Mouse (Mus musculus) liver, embryonic 11.5 days (tissue): ENCODE measurements at regions not wholly inside any gene's neighbourhood (a gene's known extent, or its start where the extent isn't known, plus 50 kb on each side); places are given as distances from the start of the nearest gene placed in this dataset.

Source experiments
- ATAC-seq: fragments of 200-750 bp; cut with Nextera tagmentation; replicated peaks from 2 replicates; pipeline ENCODE4 v1.8.0; 2017; ENCODE audit warnings: moderate number of reproducible peaks, mild to moderate bottlenecking, moderate TSS enrichment, moderate library complexity; ENCODE audit not compliant: low FRiP score
- DNase-seq: peaks from one replicate; pipeline ENCODE4 v3.0.0-alpha.2; 2017; ENCODE audit warnings: low spot score
- H3K27ac ChIP-seq: fragments of 300-500 bp; sonication (generic); 2 replicates; pipeline ENCODE4 v1.5.1; 2014; ENCODE audit warnings: mild to moderate bottlenecking, low read depth, low read length, control low read depth
- H3K27me3 ChIP-seq: fragments of 300-500 bp; sonication (generic); replicated peaks from 2 replicates; pipeline ENCODE4 v1.6.1; 2014; ENCODE audit warnings: low read length, mixed read lengths; ENCODE audit not compliant: control insufficient read depth, insufficient read depth
- H3K36me3 ChIP-seq: fragments of 300-500 bp; sonication (generic); 2 replicates; pipeline ENCODE4 v1.6.1; 2014; ENCODE audit warnings: mild to moderate bottlenecking, low read length, moderate library complexity, mixed read lengths; ENCODE audit not compliant: control insufficient read depth, insufficient read depth
- H3K4me1 ChIP-seq: fragments of 300-500 bp; sonication (generic); replicated peaks from 2 replicates; pipeline ENCODE4 v1.6.1; 2014; ENCODE audit warnings: low read length, mixed read lengths; ENCODE audit not compliant: control insufficient read depth, insufficient read depth
- H3K4me2 ChIP-seq: fragments of 300-500 bp; sonication (generic); 2 replicates; pipeline ENCODE4 v1.6.1; 2014; ENCODE audit warnings: mild to moderate bottlenecking, control low read depth, moderate library complexity
- H3K4me3 ChIP-seq: fragments of 300-500 bp; sonication (generic); 2 replicates; pipeline ENCODE4 v1.5.1; 2014; ENCODE audit warnings: low read depth, low read length, control low read depth
- H3K9ac ChIP-seq: fragments of 300-500 bp; sonication (generic); 2 replicates; pipeline ENCODE4 v1.6.1; 2014; ENCODE audit warnings: low read depth, low read length, control low read depth
- H3K9me3 ChIP-seq: fragments of 300-500 bp; sonication (generic); 2 replicates; pipeline ENCODE4 v1.6.1; 2016; ENCODE audit warnings: low read length, inconsistent platforms, mixed read lengths; ENCODE audit not compliant: control insufficient read depth
- WGBS: fragments of 180-500 bp; shearing (Covaris S2); extraction: QIAGEN DNeasy Blood & Tissue Kit; methylation state at CpG from one replicate; pipeline ENCODE4 v1.1.7; 2014; 5-methylcytosine and 5-hydroxymethylcytosine counted together

GRCm38 (mm10) chr6:143437367-143438271 is 270.6 kb downstream of the Etnk1 start:
- Histone ChIP-seq H3K4me2 (no peak overlapping the region), H3K4me3 (no peak overlapping the region), H3K9me3 (no peaks in the 10 kb centered on the region), H3K27ac (no peak overlapping the region), H3K27me3 (no peaks in the 10 kb centered on the region), H3K36me3 (no peaks in the 10 kb centered on the region), H3K9ac (no peak overlapping the region), H3K4me1 (no peaks in the 10 kb centered on the region)
- DNase-seq (no peak), ATAC-seq (no peak)
- WGBS: 79% methylated on average over 32 of the region's 32 CpGs

GRCm38 (mm10) chr6:143438272-143438591 is 271.2 kb downstream of the Etnk1 start:
- no peak overlapping the region for H3K27ac ChIP-seq
- H3K9ac ChIP-seq: no peak overlapping the region
- H3K4me3 ChIP-seq: no peak overlapping the region
- H3K27me3 ChIP-seq: no peaks in the 10 kb centered on the region
- DNase-seq: no peak
- H3K4me1 ChIP-seq: no peaks in the 10 kb centered on the region
- no peaks in the 10 kb centered on the region for H3K36me3 ChIP-seq
- no peaks in the 10 kb centered on the region for H3K9me3 ChIP-seq
- H3K4me2 ChIP-seq: no peak overlapping the region
- no peak for ATAC-seq
- 76% methylated on average over 5 of the region's 5 CpGs for WGBS

- H3K4me2 ChIP-seq: no peak overlapping the region
- H3K4me3 ChIP-seq: no peak overlapping the region
- ATAC-seq (no peak), DNase-seq (no peak)
- H3K27me3 ChIP-seq: no peaks in the 10 kb centered on the region
- no peak overlapping the region for H3K9ac ChIP-seq
- no peak overlapping the region for H3K27ac ChIP-seq
- no peaks in the 10 kb centered on the region for H3K36me3 ChIP-seq
- no peaks in the 10 kb centered on the region for H3K9me3 ChIP-seq
- WGBS: 87% methylated on average over 10 of the region's 10 CpGs
- no peaks in the 10 kb centered on the region for H3K4me1 ChIP-seq
Observed at GRCm38 (mm10) chr6:143439484-143439883, 272.5 kb downstream of the Etnk1 start.

GRCm38 (mm10) chr6:143440237-143440950 is 273.4 kb downstream of the Etnk1 start:
- Histone ChIP-seq H3K4me2 (no peak overlapping the region), H3K36me3 (no peaks in the 10 kb centered on the region), H3K4me1 (no peaks in the 10 kb centered on the region), H3K27ac (no peak overlapping the region), H3K4me3 (no peak overlapping the region), H3K9ac (no peak overlapping the region), H3K9me3 (no peaks in the 10 kb centered on the region), H3K27me3 (no peaks in the 10 kb centered on the region)
- 77% methylated on average over 15 of the region's 15 CpGs for WGBS
- DNase-seq: no peak
- ATAC-seq: no peak

GRCm38 (mm10) chr6:143442361-143442760 is 275.3 kb downstream of the Etnk1 start:
- H3K4me1 ChIP-seq: no peaks in the 10 kb centered on the region
- H3K36me3 ChIP-seq: no peaks in the 10 kb centered on the region
- H3K4me3 ChIP-seq: no peak overlapping the region
- no peak overlapping the region for H3K27ac ChIP-seq
- no peaks in the 10 kb centered on the region for H3K27me3 ChIP-seq
- no peaks in the 10 kb centered on the region for H3K9me3 ChIP-seq
- 73% methylated on average over 8 of the region's 8 CpGs for WGBS
- no peak overlapping the region for H3K9ac ChIP-seq
- no peak for ATAC-seq
- no peak overlapping the region for H3K4me2 ChIP-seq
- DNase-seq: no peak

GRCm38 (mm10) chr6:143443446-143443845 is 276.4 kb downstream of the Etnk1 start:
- ATAC-seq (no peak), DNase-seq (no peak)
- Histone ChIP-seq H3K9me3 (no peaks in the 10 kb centered on the region), H3K4me3 (no peak overlapping the region), H3K4me1 (no peaks in the 10 kb centered on the region), H3K27ac (no peak overlapping the region), H3K4me2 (no peak overlapping the region), H3K36me3 (no peaks in the 10 kb centered on the region), H3K27me3 (no peaks in the 10 kb centered on the region), H3K9ac (no peak overlapping the region)
- 86% methylated on average over 6 of the region's 6 CpGs for WGBS

GRCm38 (mm10) chr6:143444782-143445181 is 277.8 kb downstream of the Etnk1 start:
- H3K4me2 ChIP-seq: no peak overlapping the region
- no peak overlapping the region for H3K4me3 ChIP-seq
- no peak for DNase-seq
- no peak for ATAC-seq
- H3K36me3 ChIP-seq: no peaks in the 10 kb centered on the region
- H3K9me3 ChIP-seq: no peaks in the 10 kb centered on the region
- H3K4me1 ChIP-seq: no peaks in the 10 kb centered on the region
- no peak overlapping the region for H3K9ac ChIP-seq
- no peaks in the 10 kb centered on the region for H3K27me3 ChIP-seq
- H3K27ac ChIP-seq: no peak overlapping the region
- 83% methylated on average over 3 of the region's 3 CpGs for WGBS

- ATAC-seq: no peak
- 71% methylated on average over 13 of the region's 13 CpGs for WGBS
- no peak for DNase-seq
Observed at GRCm38 (mm10) chr6:143445834-143446552, 279.0 kb downstream of the Etnk1 start.

More at GRCm38 (mm10) chr6:143445834-143446552, 279.0 kb downstream of the Etnk1 start:
- H3K27ac ChIP-seq: no peak overlapping the region
- H3K9me3 ChIP-seq: no peaks in the 10 kb centered on the region
- H3K36me3 ChIP-seq: no peaks in the 10 kb centered on the region
- no peak overlapping the region for H3K4me3 ChIP-seq
- H3K4me1 ChIP-seq: no peaks in the 10 kb centered on the region
- H3K4me2 ChIP-seq: no peak overlapping the region
- no peak overlapping the region for H3K9ac ChIP-seq
- no peaks in the 10 kb centered on the region for H3K27me3 ChIP-seq
